Mouse (Mus musculus) heart, embryonic 13.5 days (tissue): Measurements from ENCODE around the gene Phf21b. TPM values are rescaled to one million over a fixed set of nuclear protein-coding genes. Genes with fewer than 3 reads are reported as not detected.
"Not testable (repeated sequence)": the region's sequence is repeated elsewhere in the genome, so short reads cannot be mapped to it uniquely, and the experiment has no call there.

Experiments
- ATAC-seq: fragments of 200-750 bp; cut with Nextera tagmentation; 2 replicates; pipeline ENCODE4 v1.8.0; 2017; ENCODE audit warnings: moderate TSS enrichment; ENCODE audit not compliant: insufficient number of reproducible peaks, low FRiP score, low TSS enrichment; ENCODE audit errors: extremely low read depth
- H3K27ac ChIP-seq: fragments of 300-500 bp; sonication (generic); replicated peaks from 2 replicates; pipeline ENCODE4 v1.5.1; 2015; ENCODE audit warnings: moderate library complexity, mild to moderate bottlenecking, inconsistent platforms
- H3K27me3 ChIP-seq: fragments of 300-500 bp; sonication (generic); replicated peaks from 2 replicates; pipeline ENCODE4 v1.6.1; 2015; ENCODE audit warnings: mild to moderate bottlenecking, inconsistent platforms
- H3K36me3 ChIP-seq: fragments of 300-500 bp; sonication (generic); 2 replicates; pipeline ENCODE4 v1.6.1; 2015; ENCODE audit warnings: mild to moderate bottlenecking, inconsistent platforms
- H3K4me1 ChIP-seq: fragments of 300-500 bp; sonication (generic); 2 replicates; pipeline ENCODE4 v1.6.1; 2015; ENCODE audit warnings: inconsistent platforms
- H3K4me2 ChIP-seq: fragments of 300-500 bp; sonication (generic); 2 replicates; pipeline ENCODE4 v1.6.1; 2015; ENCODE audit warnings: inconsistent platforms, mild to moderate bottlenecking, moderate library complexity
- H3K4me3 ChIP-seq: fragments of 300-500 bp; sonication (generic); 2 replicates; pipeline ENCODE4 v1.5.1; 2015; ENCODE audit warnings: moderate library complexity, mild to moderate bottlenecking, inconsistent platforms
- H3K9ac ChIP-seq: fragments of 300-500 bp; sonication (generic); 2 replicates; pipeline ENCODE4 v1.6.1; 2015; ENCODE audit warnings: inconsistent platforms, mild to moderate bottlenecking, moderate library complexity
- H3K9me3 ChIP-seq: fragments of 300-500 bp; sonication (generic); 2 replicates; pipeline ENCODE4 v1.6.1; 2016; ENCODE audit warnings: inconsistent platforms
- WGBS: fragments of 180-500 bp; shearing (Covaris S2); methylation state at CpG from one replicate; pipeline ENCODE4 v1.1.7; 2015; ENCODE audit warnings: mixed read lengths; 5-methylcytosine and 5-hydroxymethylcytosine counted together
- polyA plus RNA-seq: library from polyadenylated mRNA; unstranded; fragments of >200 nt; fragmentation: Nextera tagmentation; extraction: Ambion mirVana; gene quantifications from 2 replicates; pipeline ENCODE4 v1.2.1, GENCODE M21; 2015

Gene Phf21b
- polyA plus RNA-seq = 0.08 and 0.14 TPM in 2 replicates

DNA sequence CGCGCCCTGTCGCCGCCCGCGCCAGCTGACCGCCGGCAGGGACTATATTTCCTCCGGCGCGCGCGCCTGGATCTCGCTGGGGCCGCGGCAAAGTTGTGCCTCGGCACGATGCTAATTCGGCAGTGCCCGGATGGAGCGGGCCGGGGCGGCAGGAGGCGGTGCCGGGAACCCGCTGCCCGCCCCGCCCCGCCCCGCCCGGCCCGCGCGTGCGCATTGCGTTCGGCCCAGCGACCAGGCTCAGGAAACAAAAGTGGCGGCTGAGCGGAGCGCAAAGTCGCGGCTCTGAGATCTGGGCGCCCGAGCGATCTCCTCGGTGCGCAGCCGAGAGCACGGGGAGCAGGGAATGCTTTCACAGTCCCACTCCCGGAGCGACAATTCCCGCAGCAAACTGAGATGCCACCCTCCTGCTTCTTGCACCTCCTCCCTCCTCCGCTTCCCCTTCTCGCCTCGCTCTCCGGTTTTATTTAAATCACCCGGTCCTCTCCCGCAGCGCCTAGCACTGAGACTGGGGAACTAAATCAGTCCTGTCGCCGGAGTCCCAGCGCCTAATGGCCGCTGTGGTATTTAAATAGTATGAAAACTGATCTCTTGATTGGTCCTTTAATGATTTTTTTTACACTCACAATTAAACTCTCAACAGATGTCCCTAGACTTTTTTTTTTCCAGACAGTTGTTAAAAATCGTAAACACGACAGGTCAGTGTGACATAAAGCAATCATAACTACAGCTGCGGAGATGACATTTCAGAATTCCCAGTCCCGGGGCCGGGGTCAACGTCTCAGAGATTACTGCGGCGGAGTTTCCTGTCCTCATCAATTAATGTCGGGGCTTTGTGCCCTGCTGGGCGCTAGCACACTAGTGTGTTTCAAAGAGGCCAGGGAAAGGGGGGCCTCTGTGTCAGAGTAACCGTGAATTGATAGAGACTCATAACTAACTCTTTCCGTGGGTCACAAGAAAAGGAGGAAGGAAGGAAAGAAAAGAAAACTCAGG lies at the start of gene Phf21b:
Phf21b (minus strand) TSS at position 44 of the 990 bp plus-strand sequence.
- H3K36me3 ChIP-seq = no peaks in the 10 kb centered on the region
- H3K4me3 ChIP-seq = peak within 1 kb of the TSS; percentile 76
- peak within 1 kb of the TSS; percentile 99 for H3K4me2 ChIP-seq
- no peaks in the 10 kb centered on the region for H3K9me3 ChIP-seq
- peaks cover 38% of the 10 kb centered on the region for H3K27me3 ChIP-seq
- H3K27ac ChIP-seq = peak within 1 kb of the TSS; percentile 76
- peaks cover 39% of the 10 kb centered on the region for H3K4me1 ChIP-seq
- ATAC-seq = peak; percentile 34; the same call in 1 of the 2 replicates
- H3K9ac ChIP-seq = peak within 1 kb of the TSS; percentile 84
- WGBS = under 1% methylated on average over 72 of the region's 76 CpGs

GRCm38 (mm10) chr15:84903843-84904385 lies 48.1 kb upstream of the Phf21b start:
- no peak for ATAC-seq
- 64% methylated on average over 7 of the region's 7 CpGs for WGBS

DNA sequence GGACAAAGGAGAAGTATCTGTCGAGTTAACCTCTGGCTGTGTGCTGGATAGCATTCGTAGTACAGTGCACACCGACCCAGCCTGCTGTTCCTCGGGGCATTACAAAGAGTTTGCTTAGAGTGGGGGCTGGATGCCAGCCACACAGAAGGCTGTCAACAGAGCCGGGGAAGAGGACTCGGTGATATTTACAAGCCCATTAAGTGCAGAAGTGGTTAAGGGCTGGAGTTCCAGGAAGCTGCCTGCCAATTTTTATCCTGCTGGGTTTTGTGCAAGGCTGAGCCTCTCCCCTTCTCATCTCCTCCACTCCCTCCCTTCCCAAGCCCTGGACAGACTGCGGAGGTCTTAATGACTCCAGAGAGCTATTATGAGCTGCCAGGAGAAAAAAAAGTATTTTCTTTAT lies 42.2 kb upstream of the Phf21b start:
- Histone ChIP-seq H3K4me3 (no peak overlapping the region), H3K4me2 (peak overlapping the region; percentile 23; the same call in 1 of the 2 replicates), H3K9me3 (no peaks in the 10 kb centered on the region), H3K36me3 (no peaks in the 10 kb centered on the region), H3K9ac (no peak overlapping the region), H3K4me1 (peaks cover 14% of the 10 kb centered on the region), H3K27ac (no peak overlapping the region), H3K27me3 (no peaks in the 10 kb centered on the region)
- WGBS = 15% methylated on average over 7 of the region's 7 CpGs
- no peak for ATAC-seq

More at GRCm38 (mm10) chr15:84903843-84904385, 48.1 kb upstream of the Phf21b start:
- Histone ChIP-seq H3K9me3 (no peaks in the 10 kb centered on the region), H3K4me1 (no peaks in the 10 kb centered on the region), H3K4me3 (no peak overlapping the region), H3K27me3 (no peaks in the 10 kb centered on the region), H3K27ac (no peak overlapping the region), H3K36me3 (no peaks in the 10 kb centered on the region), H3K9ac (no peak overlapping the region), H3K4me2 (no peak overlapping the region)

DNA sequence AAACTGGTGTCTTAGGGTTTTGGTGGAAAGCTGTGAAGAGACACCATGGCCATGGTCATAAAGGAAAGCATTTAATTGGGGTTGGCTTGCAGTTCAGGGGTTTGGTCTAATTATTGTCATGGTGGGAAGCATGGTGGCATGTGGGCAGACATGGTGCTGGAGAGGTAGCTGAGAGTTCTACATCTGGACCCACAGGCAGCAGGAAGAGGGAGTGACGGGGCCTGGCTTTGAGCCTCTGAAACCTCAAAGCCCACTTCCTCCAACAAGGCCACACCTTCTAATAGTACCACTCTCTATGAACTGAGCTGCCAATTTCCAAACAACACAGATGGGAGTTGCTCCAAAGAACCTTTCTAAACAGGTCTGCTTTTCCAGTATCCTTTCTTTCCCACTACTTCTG lies 40.8 kb upstream of the Phf21b start:
- peaks cover 14% of the 10 kb centered on the region for H3K4me1 ChIP-seq
- no peak for ATAC-seq
- no peak overlapping the region for H3K27ac ChIP-seq
- no peak overlapping the region for H3K4me2 ChIP-seq
- H3K36me3 ChIP-seq = no peaks in the 10 kb centered on the region
- H3K4me3 ChIP-seq = no peak overlapping the region
- WGBS = 70% methylated on average over 1 of the region's 1 CpGs
- no peaks in the 10 kb centered on the region for H3K9me3 ChIP-seq
- H3K27me3 ChIP-seq = no peaks in the 10 kb centered on the region; the same call in 1 of the 2 replicates
- no peak overlapping the region for H3K9ac ChIP-seq

- ATAC-seq, H3K4me2 ChIP-seq, H3K36me3 ChIP-seq, H3K27ac ChIP-seq, H3K27me3 ChIP-seq, H3K4me3 ChIP-seq, H3K9me3 ChIP-seq, H3K9ac ChIP-seq: not testable (repeated sequence)
- WGBS = 62% methylated on average over 10 of the region's 10 CpGs
- peaks cover 14% of the 10 kb centered on the region for H3K4me1 ChIP-seq
Measured at GRCm38 (mm10) chr15:84896216-84896615, 40.4 kb upstream of the Phf21b start.

- ATAC-seq = no peak
- no peaks in the 10 kb centered on the region; the same call in 1 of the 2 replicates for H3K27me3 ChIP-seq
- 0% methylated on average over 3 of the region's 3 CpGs for WGBS
Measured at GRCm38 (mm10) chr15:84891658-84892057, 35.8 kb upstream of the Phf21b start.

DNA sequence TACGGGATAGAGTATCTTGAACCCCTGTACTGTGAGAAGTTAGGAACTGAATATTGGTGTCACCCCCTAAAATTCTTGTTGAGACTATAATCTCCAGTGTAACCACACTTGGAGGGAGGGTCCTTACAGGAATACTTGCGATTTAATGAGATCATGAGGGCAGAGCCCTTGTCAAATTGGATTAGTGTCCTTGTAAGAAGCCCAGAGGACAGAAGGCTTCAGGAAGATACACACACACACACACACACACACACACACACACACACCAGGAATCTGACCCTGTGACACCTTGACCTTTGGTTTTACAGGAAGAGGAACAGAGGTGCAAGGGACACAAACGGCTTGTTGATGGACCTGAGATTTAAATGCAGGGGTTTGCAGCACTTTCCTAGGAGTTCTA lies 35.4 kb upstream of the Phf21b start:
- WGBS = 46% methylated on average over 3 of the region's 3 CpGs
- H3K27me3 ChIP-seq = no peaks in the 10 kb centered on the region; the same call in 1 of the 2 replicates
- H3K4me3 ChIP-seq = no peak overlapping the region
- no peak overlapping the region for H3K27ac ChIP-seq
- H3K4me1 ChIP-seq = no peaks in the 10 kb centered on the region
- no peaks in the 10 kb centered on the region for H3K36me3 ChIP-seq
- H3K9ac ChIP-seq = no peak overlapping the region
- no peak overlapping the region for H3K4me2 ChIP-seq
- H3K9me3 ChIP-seq = no peaks in the 10 kb centered on the region
- ATAC-seq = no peak

More at GRCm38 (mm10) chr15:84891658-84892057, 35.8 kb upstream of the Phf21b start:
- Histone ChIP-seq H3K4me3 (no peak overlapping the region), H3K4me2 (no peak overlapping the region), H3K4me1 (no peaks in the 10 kb centered on the region), H3K9ac (no peak overlapping the region), H3K27ac (no peak overlapping the region), H3K36me3 (no peaks in the 10 kb centered on the region), H3K9me3 (no peaks in the 10 kb centered on the region)

DNA sequence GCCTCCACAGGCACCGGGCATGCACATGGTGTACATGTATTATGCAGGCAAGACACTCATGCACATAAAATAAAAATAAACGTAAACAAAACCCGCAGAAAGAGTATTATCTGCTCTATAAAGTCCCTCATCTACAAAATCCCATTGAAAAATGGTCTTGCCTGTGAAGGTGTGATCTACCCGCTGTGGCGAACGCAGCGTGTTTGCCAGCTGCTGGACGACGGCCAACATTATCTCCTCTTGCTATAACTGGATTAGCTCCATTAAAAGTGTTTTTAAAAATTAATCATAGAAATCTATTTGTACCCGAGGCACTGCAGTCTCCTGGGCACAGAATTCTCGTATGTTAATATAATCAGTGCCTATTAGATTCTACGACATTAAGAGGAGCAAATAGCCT lies 32.2 kb upstream of the Phf21b start:
- no peak overlapping the region for H3K4me3 ChIP-seq
- WGBS = 72% methylated on average over 12 of the region's 12 CpGs
- H3K9ac ChIP-seq = no peak overlapping the region
- ATAC-seq = no peak
- H3K4me2 ChIP-seq = no peak overlapping the region
- H3K4me1 ChIP-seq = no peaks in the 10 kb centered on the region
- H3K9me3 ChIP-seq = no peaks in the 10 kb centered on the region
- no peaks in the 10 kb centered on the region for H3K36me3 ChIP-seq
- no peaks in the 10 kb centered on the region; the same call in 1 of the 2 replicates for H3K27me3 ChIP-seq
- no peak overlapping the region for H3K27ac ChIP-seq

- 68% methylated on average over 12 of the region's 12 CpGs for WGBS
- Histone ChIP-seq H3K36me3 (no peaks in the 10 kb centered on the region), H3K9me3 (no peaks in the 10 kb centered on the region), H3K27me3 (no peaks in the 10 kb centered on the region), H3K4me2 (no peak overlapping the region), H3K9ac (no peak overlapping the region), H3K27ac (no peak overlapping the region), H3K4me1 (no peaks in the 10 kb centered on the region), H3K4me3 (no peak overlapping the region)
- ATAC-seq = no peak
Measured at GRCm38 (mm10) chr15:84877029-84877815, 21.4 kb upstream of the Phf21b start.

DNA sequence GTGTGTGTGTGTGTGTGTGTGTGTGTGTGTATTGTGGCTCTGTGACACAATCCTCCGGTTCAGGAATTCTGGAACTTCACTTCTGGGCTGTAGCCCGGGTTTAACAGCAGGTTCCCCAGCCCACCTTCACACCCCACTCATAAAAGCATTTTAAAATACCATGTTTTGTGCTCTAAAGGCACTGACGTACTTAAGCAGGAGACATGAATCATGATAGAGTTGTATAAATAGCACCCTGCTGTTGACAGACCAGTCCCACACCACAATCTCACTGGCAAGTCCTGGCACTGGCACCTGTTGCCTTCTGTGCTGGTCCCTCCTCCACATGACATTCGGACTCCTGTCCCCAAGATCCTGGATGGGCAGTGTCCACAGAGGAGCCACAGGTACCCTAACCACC lies 18.0 kb upstream of the Phf21b start:
- no peaks in the 10 kb centered on the region for H3K9me3 ChIP-seq
- 66% methylated on average over 4 of the region's 4 CpGs for WGBS
- H3K27ac ChIP-seq = no peak overlapping the region
- no peak for ATAC-seq
- H3K36me3 ChIP-seq = no peaks in the 10 kb centered on the region
- H3K9ac ChIP-seq = no peak overlapping the region
- no peak overlapping the region for H3K4me2 ChIP-seq
- H3K4me3 ChIP-seq = no peak overlapping the region
- no peaks in the 10 kb centered on the region for H3K27me3 ChIP-seq
- H3K4me1 ChIP-seq = no peaks in the 10 kb centered on the region

GRCm38 (mm10) chr15:84873079-84873478 lies 17.2 kb upstream of the Phf21b start:
- H3K4me2 ChIP-seq = no peak overlapping the region
- no peak overlapping the region for H3K9ac ChIP-seq
- no peaks in the 10 kb centered on the region for H3K27me3 ChIP-seq
- no peak overlapping the region for H3K4me3 ChIP-seq
- no peak overlapping the region for H3K27ac ChIP-seq
- no peaks in the 10 kb centered on the region for H3K4me1 ChIP-seq
- no peaks in the 10 kb centered on the region for H3K9me3 ChIP-seq
- H3K36me3 ChIP-seq = no peaks in the 10 kb centered on the region
- no peak for ATAC-seq
- WGBS = 76% methylated on average over 11 of the region's 11 CpGs
